ENCODE assay signal across 8 mouse cellular contexts in the genomic region with DNA sequence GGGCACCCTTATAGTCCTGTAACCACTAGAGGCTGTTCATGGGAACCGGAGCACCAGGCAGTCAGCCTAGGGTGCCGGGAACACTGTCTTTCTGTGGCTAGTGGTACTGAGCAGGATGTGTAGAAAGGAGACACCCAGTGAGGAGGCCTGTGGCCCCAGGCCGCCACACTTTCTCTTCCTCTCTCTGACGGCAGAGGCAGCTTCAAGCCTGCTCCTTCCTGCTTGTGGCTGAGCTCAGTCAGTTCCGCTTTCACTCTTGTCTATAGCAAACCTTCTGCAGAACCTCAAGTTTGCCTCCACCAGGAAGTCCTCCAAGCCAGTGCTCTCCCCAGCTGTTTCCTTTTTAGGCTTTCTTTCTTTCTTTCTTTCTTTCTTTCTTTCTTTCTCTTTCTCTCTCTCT.
DNase-seq lines count a peak whose midpoint lies in the region; ATAC-seq lines count a peak whose summit lies in the region.

No protein-coding gene starts in this region.

- H3K9me3 ChIP-seq in heart, embryonic 16.5 days (replicated peaks; ENCODE audit: control insufficient read depth, low read length), result no peaks in the 10 kb centered on the region
- no peaks in the 10 kb centered on the region for H3K9me3 ChIP-seq in midbrain, embryonic 15.5 days

- peaks cover 6% of the 10 kb centered on the region for H3K4me1 ChIP-seq in heart, embryonic 16.5 days (ENCODE audit: control insufficient read depth, insufficient read depth, low read length)
- H3K4me1 ChIP-seq in midbrain, embryonic 15.5 days, result no peaks in the 10 kb centered on the region

- H3K4me2 ChIP-seq in heart, embryonic 16.5 days (ENCODE audit: low read depth, low read length), result no peak overlapping the region
- no peak overlapping the region for H3K4me2 ChIP-seq in midbrain, embryonic 15.5 days

- DNase-seq in adrenal gland, adult 2 months, result peak; percentile 23
- no peak for DNase-seq in adrenal gland, postnatal 25 days
- DNase-seq in 416B (ENCODE audit: low read depth), result peak; percentile 92
- DNase-seq in urinary bladder, postnatal 25 days (ENCODE audit: low spot score), result no peak
- DNase-seq in ovary, adult 18-20 months (ENCODE audit: low spot score), result no peak

- H3K27me3 ChIP-seq in heart, embryonic 16.5 days (ENCODE audit: control insufficient read depth, insufficient read depth, low read length), result no peaks in the 10 kb centered on the region; the same call in 1 of the 2 replicates
- H3K27me3 ChIP-seq in midbrain, embryonic 15.5 days (replicated peaks), result 0 out of 2 replicates have a peak, but pooled peaks cover 3% of the 10 kb centered on the region

- no peak overlapping the region for H3K9ac ChIP-seq in heart, embryonic 16.5 days (ENCODE audit: low read length)
- H3K9ac ChIP-seq in midbrain, embryonic 15.5 days, result no peak overlapping the region

- H3K36me3 ChIP-seq in heart, embryonic 16.5 days (ENCODE audit: control insufficient read depth, insufficient read depth), result no peaks in the 10 kb centered on the region
- no peaks in the 10 kb centered on the region for H3K36me3 ChIP-seq in midbrain, embryonic 15.5 days (replicated peaks)

- no peak overlapping the region for H3K4me3 ChIP-seq in heart, embryonic 16.5 days (ENCODE audit: low read length)
- no peak overlapping the region for H3K4me3 ChIP-seq in midbrain, embryonic 15.5 days

- WGBS in heart, embryonic 16.5 days, result 63% methylated on average over 5 of the region's 5 CpGs
- WGBS in midbrain, embryonic 15.5 days, result 85% methylated on average over 5 of the region's 5 CpGs

- 0 out of 2 replicates have a peak overlapping the region, but pooled peaks have one; percentile 38 for H3K27ac ChIP-seq in heart, embryonic 16.5 days (ENCODE audit: low read length)
- H3K27ac ChIP-seq in midbrain, embryonic 15.5 days, result no peak overlapping the region

- ATAC-seq in heart, embryonic 16.5 days (replicated peaks; ENCODE audit: extremely low read depth, insufficient read depth, low FRiP score), result no peak
- peak; percentile 98 for ATAC-seq in monocyte, adult 5-6 weeks (replicated peaks; ENCODE audit: insufficient number of reproducible peaks, low FRiP score, low TSS enrichment, poor library complexity, severe bottlenecking)
- ATAC-seq in midbrain, embryonic 15.5 days (replicated peaks), result no peak

Comparison
In these comparisons a context has a peak if more than half of its experiments do, and no peak if none do; other contexts are left out.
1. DNase-seq: peak in adrenal gland, adult 2 months (single experiment) and 416B (single experiment); none in adrenal gland, postnatal 25 days (single experiment), urinary bladder, postnatal 25 days (single experiment) and ovary, adult 18-20 months (single experiment).